Comparison of ENCODE assay signal across 1 mouse cellular context in the genomic region with DNA sequence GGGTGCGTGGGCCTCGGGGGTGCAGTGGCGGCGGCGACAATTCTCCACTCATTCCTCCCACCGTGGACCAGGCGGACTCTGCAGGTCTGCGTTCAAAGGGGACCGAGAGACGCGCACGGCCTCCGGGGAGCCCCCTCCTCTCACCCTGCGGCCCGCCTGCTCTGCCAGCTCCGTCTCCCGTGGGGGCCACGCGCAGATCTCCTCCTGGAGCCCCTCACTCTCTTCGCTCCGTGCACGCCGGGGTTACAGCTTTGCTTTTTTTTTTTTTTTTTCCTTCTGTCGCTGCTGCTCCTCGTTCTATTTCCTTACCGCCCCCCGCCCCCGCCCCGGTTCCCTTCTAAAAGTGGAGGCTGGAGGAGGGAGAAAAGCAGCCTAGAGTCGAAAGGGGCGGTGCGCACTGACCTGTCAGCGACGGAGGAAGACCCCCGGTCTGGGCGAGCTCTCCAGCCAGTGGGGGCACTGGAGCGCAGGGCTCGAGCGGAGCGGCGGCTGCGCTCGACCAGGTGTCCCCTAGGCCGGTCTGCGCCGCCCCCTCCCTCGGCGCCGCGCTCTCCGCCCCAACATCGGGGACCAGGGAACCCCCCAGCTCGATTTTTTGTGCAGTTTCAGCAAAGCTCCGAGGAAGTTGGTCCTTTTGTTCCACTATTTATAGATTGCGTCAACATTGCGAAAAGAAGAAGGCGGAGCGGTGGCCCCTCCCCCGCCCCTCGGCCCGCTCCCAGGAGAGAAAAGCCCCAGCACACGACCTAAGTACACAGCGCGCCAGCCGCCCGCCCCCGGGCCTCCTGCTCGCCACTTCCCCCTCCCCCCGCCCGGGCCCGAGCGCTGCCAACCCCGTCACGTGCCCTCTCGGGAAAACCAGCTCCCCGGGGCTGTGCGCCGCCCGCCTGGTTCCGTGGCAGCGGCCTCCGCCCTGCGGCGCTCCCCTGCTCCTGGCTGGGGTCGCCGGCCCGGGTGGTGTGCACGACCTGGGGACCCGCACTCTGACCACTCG.
TF ChIP-seq lines count a peak whose summit lies in the region.

No protein-coding gene starts in this region.

TF ChIP-seq in CH12.LX, 34 proteins besides CTCF, POLR2A, EP300 and RAD21 (continued from another document):
- TF ChIP-seq HCFC1 (IDR thresholded peaks at IDR 0.05; ENCODE audit: low read depth, low read length) (no peak), PAX5 (IDR thresholded peaks at IDR 0.05; ENCODE audit: low read length) (no peak), TCF12 (IDR thresholded peaks at IDR 0.05; ENCODE audit: low read depth, low read length) (peak; percentile 12; the same call in 1 of the 2 replicates), BHLHE40 (IDR thresholded peaks at IDR 0.05; ENCODE audit: low read depth, low read length) (peak; percentile 97), MEF2A (IDR thresholded peaks at IDR 0.05; ENCODE audit: borderline replicate concordance, low read depth, low read length) (peak; percentile 82), KAT2A (IDR thresholded peaks at IDR 0.05; ENCODE audit: insufficient replicate concordance, low read length) (no peak), MXI1 (IDR thresholded peaks at IDR 0.05; ENCODE audit: low read depth, low read length) (peak; percentile 40; the same call in 1 of the 2 replicates), TBP (conservative IDR thresholded peaks at IDR 0.05; ENCODE audit: low read depth, low read length) (peak; percentile 80), SMC3 (IDR thresholded peaks at IDR 0.05; ENCODE audit: low read depth, low read length) (no peak), SIN3A (IDR thresholded peaks at IDR 0.05; ENCODE audit: low read length) (0 out of 2 replicates have a peak, but pooled peaks have one; percentile 8), MAZ (IDR thresholded peaks at IDR 0.05; ENCODE audit: low read depth, low read length) (peak; percentile 59; the same call in 1 of the 2 replicates), MAFK (IDR thresholded peaks at IDR 0.05; ENCODE audit: insufficient replicate concordance, low read length) (0 out of 2 replicates have a peak, but pooled peaks have one; percentile 12), JUND (conservative IDR thresholded peaks at IDR 0.05; ENCODE audit: low read depth, low read length) (no peak), NRF1 (IDR thresholded peaks at IDR 0.05; ENCODE audit: low read depth, low read length) (0 out of 2 replicates have a peak, but pooled peaks have one; percentile 8), RCOR1 (conservative IDR thresholded peaks at IDR 0.05; ENCODE audit: low read depth, low read length) (no peak), ZC3H11A (IDR thresholded peaks at IDR 0.05; ENCODE audit: low read depth, low read length) (no peak), USF1 (IDR thresholded peaks at IDR 0.05; ENCODE audit: low read depth, low read length) (peak; percentile 82), CHD1 (IDR thresholded peaks at IDR 0.05; ENCODE audit: low read depth, low read length) (0 out of 2 replicates have a peak, but pooled peaks have one; percentile 64), POLR2AphosphoS2 (IDR thresholded peaks at IDR 0.05; ENCODE audit: low read depth, low read length) (no peak), MYC (IDR thresholded peaks at IDR 0.05; ENCODE audit: low read depth, low read length) (no peak), ETS1 (conservative IDR thresholded peaks at IDR 0.05; ENCODE audit: low read depth, low read length) (peak; percentile 53), IRF4 (IDR thresholded peaks at IDR 0.05; ENCODE audit: low read depth, low read length) (peak; percentile 56)
